8 mouse cellular contexts compared by ENCODE assay signal in genomic region chr1:194977371-194977761, GRCm38 (mm10). TPM values are rescaled to one million over a fixed set of nuclear protein-coding genes. Genes with fewer than 3 reads are reported as not detected.
DNase-seq lines count a peak whose midpoint lies in the region; ATAC-seq and TF ChIP-seq lines count a peak whose summit lies in the region.

No protein-coding gene starts in this region.

- no peaks in the 10 kb centered on the region for H3K27me3 ChIP-seq in kidney, embryonic 14.5 days (ENCODE audit: control insufficient read depth, insufficient read depth, low read length)
- no peaks in the 10 kb centered on the region for H3K27me3 ChIP-seq in forebrain, embryonic 14.5 days (replicated peaks; ENCODE audit: control insufficient read depth, insufficient read depth, low read length)
- H3K27me3 ChIP-seq in kidney, embryonic 16.5 days (ENCODE audit: insufficient read depth, low read length), result no peaks in the 10 kb centered on the region; the same call in 1 of the 2 replicates
- H3K27me3 ChIP-seq in midbrain, embryonic 12.5 days, result peaks cover 10% of the 10 kb centered on the region; the same call in 1 of the 2 replicates

- TF ChIP-seq POLR2A in bone marrow, adult 2 months (IDR thresholded peaks at IDR 0.05; ENCODE audit: borderline replicate concordance, control insufficient read depth, low read depth, low read length), result no peak

- H3K4me3 ChIP-seq in kidney, embryonic 14.5 days (ENCODE audit: low read length), result no peak overlapping the region; the same call in 1 of the 2 replicates
- H3K4me3 ChIP-seq in bone marrow, adult 2 months (replicated peaks; ENCODE audit: control insufficient read depth, low read depth, low read length), result peak overlapping the region; percentile 76
- peak overlapping the region; percentile 71 for H3K4me3 ChIP-seq in forebrain, embryonic 14.5 days (ENCODE audit: low read depth, low read length)
- peak overlapping the region; percentile 73; the same call in 1 of the 2 replicates for H3K4me3 ChIP-seq in kidney, embryonic 16.5 days (ENCODE audit: low read length)
- peak overlapping the region; percentile 78 for H3K4me3 ChIP-seq in midbrain, embryonic 12.5 days

- H3K4me1 ChIP-seq in kidney, embryonic 14.5 days (ENCODE audit: control insufficient read depth, insufficient read depth, low read length), result peaks cover 6% of the 10 kb centered on the region; the same call in 1 of the 2 replicates
- no peaks in the 10 kb centered on the region; the same call in 1 of the 2 replicates for H3K4me1 ChIP-seq in bone marrow, adult 2 months (ENCODE audit: control insufficient read depth, insufficient read depth, low read length)
- peaks cover 15% of the 10 kb centered on the region for H3K4me1 ChIP-seq in forebrain, embryonic 14.5 days (ENCODE audit: control insufficient read depth, insufficient read depth, low read length)
- H3K4me1 ChIP-seq in kidney, embryonic 16.5 days (ENCODE audit: insufficient read depth, low read length), result peaks cover 10% of the 10 kb centered on the region; the same call in 1 of the 2 replicates
- H3K4me1 ChIP-seq in midbrain, embryonic 12.5 days, result peaks cover 21% of the 10 kb centered on the region

- no peak overlapping the region for H3K27ac ChIP-seq in kidney, embryonic 14.5 days (ENCODE audit: low read depth, low read length)
- H3K27ac ChIP-seq in bone marrow, adult 2 months (ENCODE audit: control insufficient read depth, insufficient read depth, low read depth, low read length, poor library complexity), result peak overlapping the region; percentile 91
- no peak overlapping the region; the same call in 1 of the 2 replicates for H3K27ac ChIP-seq in forebrain, embryonic 14.5 days (ENCODE audit: low read depth, low read length)
- no peak overlapping the region for H3K27ac ChIP-seq in kidney, embryonic 16.5 days (ENCODE audit: low read length)
- H3K27ac ChIP-seq in midbrain, embryonic 12.5 days (replicated peaks), result no peak overlapping the region

- ATAC-seq in kidney, embryonic 14.5 days (ENCODE audit: low FRiP score, low TSS enrichment), result no peak
- no peak; the same call in 1 of the 2 replicates for ATAC-seq in forebrain, embryonic 14.5 days
- no peak for ATAC-seq in kidney, embryonic 16.5 days (ENCODE audit: low FRiP score, low TSS enrichment)
- ATAC-seq in midbrain, embryonic 12.5 days (ENCODE audit: low FRiP score, low read depth), result no peak

- no peak overlapping the region for H3K9ac ChIP-seq in kidney, embryonic 14.5 days (ENCODE audit: low read depth, low read length)
- H3K9ac ChIP-seq in forebrain, embryonic 14.5 days (ENCODE audit: low read length), result peak overlapping the region; percentile 75
- no peak overlapping the region for H3K9ac ChIP-seq in kidney, embryonic 16.5 days (replicated peaks; ENCODE audit: low read length)
- H3K9ac ChIP-seq in midbrain, embryonic 12.5 days (replicated peaks), result 0 out of 2 replicates have a peak overlapping the region, but pooled peaks have one; percentile 81

- no peak for DNase-seq in kidney, postnatal 36 days
- peak; percentile 15 for DNase-seq in forebrain, embryonic 14.5 days (ENCODE audit: low spot score)
- no peak for DNase-seq in testis, postnatal 14 days (ENCODE audit: low spot score)
- no peak for DNase-seq in frontal cortex, postnatal 14 days (ENCODE audit: low spot score in 2 of 2)

- WGBS in kidney, embryonic 14.5 days, result 16% methylated on average over 1 of the region's 1 CpGs
- 7% methylated on average over 1 of the region's 1 CpGs for WGBS in bone marrow, adult 2 months
- WGBS in forebrain, embryonic 14.5 days, result 8% methylated on average over 1 of the region's 1 CpGs
- 6% methylated on average over 1 of the region's 1 CpGs for WGBS in kidney, embryonic 16.5 days
- 6% methylated on average over 1 of the region's 1 CpGs for WGBS in midbrain, embryonic 12.5 days

- H3K36me3 ChIP-seq in kidney, embryonic 14.5 days (ENCODE audit: control insufficient read depth, insufficient read depth, low read length), result no peaks in the 10 kb centered on the region
- H3K36me3 ChIP-seq in forebrain, embryonic 14.5 days (ENCODE audit: control insufficient read depth, insufficient read depth, low read length), result no peaks in the 10 kb centered on the region
- H3K36me3 ChIP-seq in kidney, embryonic 16.5 days (ENCODE audit: insufficient read depth, low read length), result no peaks in the 10 kb centered on the region
- no peaks in the 10 kb centered on the region for H3K36me3 ChIP-seq in midbrain, embryonic 12.5 days

- H3K4me2 ChIP-seq in kidney, embryonic 14.5 days (replicated peaks; ENCODE audit: low read depth, low read length), result peak overlapping the region; percentile 94
- H3K4me2 ChIP-seq in forebrain, embryonic 14.5 days (ENCODE audit: low read length), result peak overlapping the region; percentile 89
- peak overlapping the region; percentile 94 for H3K4me2 ChIP-seq in kidney, embryonic 16.5 days (replicated peaks; ENCODE audit: low read depth, low read length)
- peak overlapping the region; percentile 82 for H3K4me2 ChIP-seq in midbrain, embryonic 12.5 days (replicated peaks)

- no peaks in the 10 kb centered on the region for H3K9me3 ChIP-seq in kidney, embryonic 14.5 days (ENCODE audit: control insufficient read depth, low read length)
- no peaks in the 10 kb centered on the region for H3K9me3 ChIP-seq in forebrain, embryonic 14.5 days (replicated peaks; ENCODE audit: control insufficient read depth, low read length)
- H3K9me3 ChIP-seq in kidney, embryonic 16.5 days (ENCODE audit: low read length), result no peaks in the 10 kb centered on the region
- H3K9me3 ChIP-seq in midbrain, embryonic 12.5 days, result no peaks in the 10 kb centered on the region

- TF ChIP-seq CTCF in bone marrow, adult 2 months (IDR thresholded peaks at IDR 0.05; ENCODE audit: control insufficient read depth, insufficient read depth, low read length), result no peak

RNA-seq across cellular contexts. Expression of gene Cd34, which starts 38.7 kb away (rescaled TPM):
- 70.5 and 90.2 TPM in 2 replicates for polyA plus RNA-seq in kidney, embryonic 14.5 days (2014; fragmentation: Nextera tagmentation; extraction: Ambion mirVana)
- 5.0 and 8.8 TPM in 2 replicates for polyA plus RNA-seq in bone marrow, adult 2 months (2011; ENCODE audit: insufficient read depth, insufficient read length, low replicate concordance, missing spikeins)
- polyA plus RNA-seq in forebrain, embryonic 14.5 days (2014; fragmentation: Nextera tagmentation; extraction: Ambion mirVana), result 33.4 and 36.9 TPM in 2 replicates
- polyA plus RNA-seq in kidney, embryonic 16.5 days (2015; fragmentation: Nextera tagmentation; extraction: Ambion mirVana), result 106 and 114 TPM in 2 replicates
- 36.7 and 40.4 TPM in 2 replicates for polyA plus RNA-seq in midbrain, embryonic 12.5 days (2016; fragmentation: Nextera tagmentation; extraction: Ambion mirVana)

Comparison
In these comparisons a context has a peak if more than half of its experiments do, and no peak if none do; other contexts are left out.
1. H3K9ac ChIP-seq: peak in forebrain, embryonic 14.5 days (single experiment) and midbrain, embryonic 12.5 days (single experiment); none in kidney, embryonic 14.5 days (single experiment) and kidney, embryonic 16.5 days (single experiment).
2. Peak in every context shown above with its lines, with median percentiles within 50 percentile points of each other: H3K4me2 ChIP-seq.